Mouse (Mus musculus) myocyte (in vitro differentiated cells): ENCODE results near the gene Coro1a. TPM values are rescaled to one million over a fixed set of nuclear protein-coding genes. Genes with fewer than 3 reads are reported as not detected.

Experiments used
- H3K27me3 ChIP-seq: one replicate; pipeline ENCODE4 v1.6.1; 2011; ENCODE audit not compliant: control insufficient read depth, insufficient read depth, insufficient read length
- H3K36me3 ChIP-seq: one replicate; pipeline ENCODE4 v1.6.1; 2011; ENCODE audit not compliant: control insufficient read depth, insufficient read depth
- H3K4me2 ChIP-seq: one replicate; pipeline ENCODE4 v1.6.1; 2011; ENCODE audit warnings: low read depth, control low read depth
- H3K4me3 ChIP-seq: one replicate; pipeline ENCODE4 v1.5.1; 2011; ENCODE audit warnings: mild to moderate bottlenecking, control low read depth, moderate library complexity
- H3K79me2 ChIP-seq: one replicate; pipeline ENCODE4 v1.6.1; 2011; ENCODE audit not compliant: control insufficient read depth, insufficient read depth
- H3ac ChIP-seq: one replicate; pipeline ENCODE4 v1.6.1; 2011; ENCODE audit not compliant: control insufficient read depth, insufficient read length
- CEBPB ChIP-seq: IDR thresholded peaks from 2 replicates; pipeline ENCODE4 v1.6.1; 2011; ENCODE audit warnings: mild to moderate bottlenecking, moderate library complexity; ENCODE audit not compliant: poor library complexity, insufficient read depth, severe bottlenecking
- E2F4 ChIP-seq: IDR thresholded peaks from one replicate; pipeline ENCODE4 v1.6.1; 2011; ENCODE audit warnings: mild to moderate bottlenecking, control low read depth, moderate library complexity; ENCODE audit not compliant: insufficient read depth
- MAX ChIP-seq: IDR thresholded peaks from one replicate; pipeline ENCODE4 v1.6.1; 2011; ENCODE audit warnings: low read depth, mild to moderate bottlenecking, control low read depth
- MYOD1 ChIP-seq, 3 experiments: IDR thresholded peaks; one replicate each; pipeline ENCODE4 v1.6.1; 2011; ENCODE audit warnings: control low read depth in 2 of 3, low read depth in 2 of 3, mild to moderate bottlenecking in 2 of 3, moderate library complexity in 1 of 3; ENCODE audit not compliant: insufficient read length in 2 of 3, control insufficient read depth in 1 of 3
- MYOG ChIP-seq, 3 experiments: IDR thresholded peaks; one replicate each; pipeline ENCODE4 v1.6.1; 2011; ENCODE audit warnings: control low read depth in 2 of 3, low read depth in 2 of 3, mild to moderate bottlenecking in 2 of 3; ENCODE audit not compliant: insufficient read length in 2 of 3, control insufficient read depth in 1 of 3, insufficient read depth in 1 of 3
- POLR2A ChIP-seq: IDR thresholded peaks from one replicate; pipeline ENCODE4 v1.6.1; 2011; ENCODE audit warnings: low read depth, mild to moderate bottlenecking, control low read depth, moderate library complexity; ENCODE audit not compliant: insufficient read length
- POLR2AphosphoS2 ChIP-seq: IDR thresholded peaks from one replicate; pipeline ENCODE4 v1.6.1; 2011; ENCODE audit warnings: low read depth, control low read depth; ENCODE audit not compliant: insufficient read length
- REST ChIP-seq: IDR thresholded peaks from one replicate; pipeline ENCODE4 v1.6.1; 2011; ENCODE audit warnings: mild to moderate bottlenecking, control low read depth, moderate library complexity; ENCODE audit not compliant: insufficient read depth, insufficient read length
- SRF ChIP-seq: IDR thresholded peaks from one replicate; pipeline ENCODE4 v1.6.1; 2011; ENCODE audit warnings: low read depth; ENCODE audit not compliant: control insufficient read depth, insufficient read length
- TCF12 ChIP-seq: IDR thresholded peaks from one replicate; pipeline ENCODE4 v1.6.1; 2011; ENCODE audit warnings: mild to moderate bottlenecking, control low read depth; ENCODE audit not compliant: poor library complexity, insufficient read depth, severe bottlenecking
- TCF3 ChIP-seq: IDR thresholded peaks from one replicate; pipeline ENCODE4 v1.6.1; 2011; ENCODE audit warnings: low read depth, control low read depth; ENCODE audit not compliant: insufficient read length
- USF1 ChIP-seq: IDR thresholded peaks from one replicate; pipeline ENCODE4 v1.6.1; 2011; ENCODE audit warnings: low read depth, mild to moderate bottlenecking, control low read depth, moderate library complexity
- polyA plus RNA-seq: library from polyadenylated mRNA; unstranded; fragments of >200 nt; fragmentation: generic; extraction: Trizol; gene quantifications from one replicate; pipeline ENCODE4 v1.2.1, GENCODE M21; 2012; ENCODE audit warnings: missing spikeins

Coro1a gene
- polyA plus RNA-seq, result 0.14 TPM

DNA sequence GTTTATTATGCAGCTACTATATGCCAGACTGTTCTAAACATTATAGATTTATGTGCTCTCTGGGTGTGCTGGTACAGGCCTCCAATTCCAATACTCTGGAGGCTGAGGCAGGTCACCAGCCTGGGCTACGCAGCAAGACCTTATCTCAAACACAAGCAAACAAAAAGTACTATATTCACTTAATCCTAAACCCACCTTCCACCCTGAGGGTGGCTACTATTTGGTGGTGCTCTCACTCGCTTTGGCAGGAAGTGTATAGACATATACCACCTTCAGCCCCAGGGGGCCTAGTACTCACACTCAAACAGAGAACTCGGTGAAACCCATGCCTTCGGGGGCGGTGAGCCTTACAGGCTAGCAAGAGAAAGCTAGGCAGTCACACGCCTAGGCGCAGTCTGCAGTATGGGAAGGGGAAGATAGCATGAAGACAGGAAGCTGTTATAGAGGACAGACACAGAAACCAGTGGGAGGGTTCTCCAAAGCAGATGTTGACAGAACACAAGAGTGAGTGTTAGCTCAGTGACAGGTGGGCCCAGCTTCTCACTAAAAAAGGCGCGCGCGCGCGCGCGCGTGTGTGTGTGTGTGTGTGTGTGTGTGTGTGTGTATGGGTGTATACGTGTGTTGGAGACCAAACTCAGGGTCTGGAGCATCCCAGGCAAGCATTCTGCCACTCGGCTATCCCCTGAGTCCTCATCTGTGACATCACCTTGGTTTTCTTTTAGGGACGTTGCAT lies at the start of gene Coro1a:
Gene Coro1a (minus strand): TSS at position 346 of the 733 bp plus-strand sequence.
- H3K79me2 ChIP-seq, result no peaks in the 10 kb centered on the region
- no peaks in the 10 kb centered on the region for H3K36me3 ChIP-seq
- no peak within 1 kb of the TSS for H3K4me3 ChIP-seq
- peaks cover 28% of the 10 kb centered on the region for H3K27me3 ChIP-seq
- H3K4me2 ChIP-seq, result no peak within 1 kb of the TSS
- TF ChIP-seq POLR2AphosphoS2 (no peak), MYOG (IDR thresholded peaks at IDR 0.05; ENCODE audit: control insufficient read depth in 1 of 3, insufficient read depth in 1 of 3, insufficient read length in 2 of 3, low read depth in 2 of 3) (no peak), CEBPB (no peak), MAX (no peak), POLR2A (no peak), TCF12 (no peak), USF1 (no peak), TCF3 (no peak), E2F4 (no peak), SRF (no peak), MYOD1 (IDR thresholded peaks at IDR 0.05; ENCODE audit: control insufficient read depth in 1 of 3, insufficient read length in 2 of 3, low read depth in 2 of 3) (no peak), REST (no peak)
- H3ac ChIP-seq, result no peak within 1 kb of the TSS

DNA sequence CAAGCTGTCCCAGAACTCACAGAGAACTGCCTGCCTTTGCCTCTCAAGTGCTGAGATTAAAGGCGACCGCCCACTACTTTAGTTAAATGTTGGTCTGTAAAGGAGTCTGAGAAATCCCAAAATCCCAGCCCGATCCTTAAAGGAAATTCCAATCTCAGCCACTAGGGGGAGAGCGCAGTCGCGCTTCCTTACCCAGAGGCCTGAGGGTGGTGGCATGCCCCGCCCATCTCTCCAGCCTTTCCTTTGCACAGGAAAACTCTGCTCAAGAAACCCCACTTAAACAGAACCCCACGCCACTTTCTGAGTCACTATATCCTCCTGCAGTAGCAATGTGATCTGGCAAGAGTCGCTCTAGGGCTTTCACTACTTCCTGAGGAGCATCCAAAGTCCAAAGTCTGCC lies 47.3 kb upstream of the Coro1a start:
- Histone ChIP-seq H3K27me3 (no peaks in the 10 kb centered on the region), H3K4me2 (peak overlapping the region; percentile 41), H3K4me3 (no peak overlapping the region), H3K36me3 (no peaks in the 10 kb centered on the region), H3K79me2 (peaks cover 3% of the 10 kb centered on the region), H3ac (no peak overlapping the region)
- no peak for TF ChIP-seq E2F4
- TF ChIP-seq CEBPB, result no peak
- no peak for TF ChIP-seq MAX
- TF ChIP-seq SRF, result no peak
- TF ChIP-seq USF1, result no peak
- TF ChIP-seq POLR2A, result no peak

DNA sequence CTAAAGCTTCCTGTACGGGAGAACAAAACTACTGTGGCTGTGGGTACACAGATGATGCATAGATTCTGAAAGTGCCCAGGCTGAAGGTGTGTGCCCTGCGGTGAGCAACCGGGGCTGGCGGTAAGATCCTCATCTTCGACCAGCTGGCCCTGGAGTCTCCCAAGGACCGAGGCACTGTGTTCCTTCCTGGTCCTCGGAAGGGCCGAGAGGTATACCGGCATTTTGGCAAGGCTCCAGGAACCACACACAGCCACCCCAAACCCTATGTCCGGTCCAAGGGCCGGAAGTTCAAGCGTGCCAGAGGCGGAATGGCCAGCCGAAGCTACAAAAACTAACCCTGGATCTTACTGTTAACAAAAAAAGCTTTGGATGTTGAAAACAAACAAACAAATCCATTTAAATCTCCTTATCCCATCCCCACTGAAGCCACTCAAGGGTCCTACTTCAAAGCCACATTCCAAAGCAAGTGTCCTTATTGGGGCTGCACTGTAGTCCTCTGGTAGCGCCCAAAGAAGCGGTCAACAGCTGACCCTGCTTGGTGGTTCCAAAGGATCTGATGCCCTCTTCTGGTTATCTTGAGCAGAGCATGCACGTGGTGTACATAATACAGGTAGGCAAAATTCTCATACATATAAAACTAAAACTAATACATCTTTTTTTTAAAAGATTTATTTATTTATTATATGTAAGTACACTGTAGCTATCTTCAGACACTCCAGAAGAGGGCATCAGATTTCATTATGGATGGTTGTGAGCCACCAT lies 42.2 kb upstream of the Coro1a start:
- Histone ChIP-seq H3K4me3 (no peak overlapping the region), H3K4me2 (no peak overlapping the region), H3K36me3 (no peaks in the 10 kb centered on the region), H3K79me2 (no peaks in the 10 kb centered on the region), H3K27me3 (no peaks in the 10 kb centered on the region), H3ac (no peak overlapping the region)
- TF ChIP-seq USF1 (no peak), MYOD1 (IDR thresholded peaks at IDR 0.05; ENCODE audit: control insufficient read depth in 1 of 3, insufficient read length in 2 of 3, low read depth in 2 of 3) (no peak), MAX (no peak), POLR2A (no peak), REST (no peak), CEBPB (no peak), TCF12 (no peak), MYOG (IDR thresholded peaks at IDR 0.05; ENCODE audit: control insufficient read depth in 1 of 3, insufficient read depth in 1 of 3, insufficient read length in 2 of 3, low read depth in 2 of 3) (no peak), E2F4 (no peak), SRF (no peak), TCF3 (no peak), POLR2AphosphoS2 (no peak)

DNA sequence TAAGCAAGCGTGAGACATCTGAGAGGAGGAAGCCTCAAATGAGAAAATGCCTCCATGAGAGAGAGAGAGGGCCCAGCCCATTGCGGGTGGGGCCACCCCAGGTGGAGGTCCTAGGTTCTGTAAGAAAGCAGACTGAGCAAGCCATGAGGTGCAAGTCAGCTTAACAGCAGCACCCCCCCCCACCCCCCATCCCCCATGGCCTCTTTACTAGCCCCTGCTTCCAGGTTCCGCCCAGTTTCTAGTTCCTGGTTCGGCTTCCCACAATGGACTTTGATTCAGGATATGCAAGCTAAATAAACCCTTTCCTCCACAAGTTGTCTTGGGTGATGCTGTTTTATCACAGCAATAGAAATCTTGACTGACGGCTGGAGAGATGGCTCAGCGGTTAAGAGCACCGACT lies 41.2 kb upstream of the Coro1a start:
- no peaks in the 10 kb centered on the region for H3K79me2 ChIP-seq
- no peaks in the 10 kb centered on the region for H3K27me3 ChIP-seq
- H3ac ChIP-seq, result no peak overlapping the region
- H3K36me3 ChIP-seq, result no peaks in the 10 kb centered on the region
- no peak overlapping the region for H3K4me2 ChIP-seq
- no peak overlapping the region for H3K4me3 ChIP-seq
- TF ChIP-seq POLR2AphosphoS2 (no peak), USF1 (no peak), POLR2A (no peak), MYOG (IDR thresholded peaks at IDR 0.05; ENCODE audit: control insufficient read depth in 1 of 3, insufficient read depth in 1 of 3, insufficient read length in 2 of 3, low read depth in 2 of 3) (no peak), TCF3 (no peak), TCF12 (no peak), MAX (no peak), SRF (no peak), E2F4 (no peak)
